Mouse (Mus musculus): ENCODE data around the gene Rpl35. TPM values are rescaled to one million over a fixed set of nuclear protein-coding genes. Genes with fewer than 3 reads are reported as not detected.
"Not testable (repeated sequence)": the region's sequence is repeated elsewhere in the genome, so short reads cannot be mapped to it uniquely, and the experiment has no call there.

The Rpl35 gene
- polyA plus RNA-seq (2016; fragmentation: Nextera tagmentation; extraction: Ambion mirVana): 992 and 1,047 TPM in 2 replicates

GRCm38 (mm10) chr2:39005574-39006079 is at the start of gene Rpl35:
TSS of gene Rpl35 (minus strand) at chr2:39005624.
- Histone ChIP-seq H3K4me3 (peak within 1 kb of the TSS; percentile 92), H3K27ac (replicated peaks) (peak within 1 kb of the TSS; percentile 97), H3K27me3 (replicated peaks; ENCODE audit: low read depth, poor library complexity, severe bottlenecking) (no peaks in the 10 kb centered on the region), H3K36me3 (replicated peaks) (peaks cover 40% of the 10 kb centered on the region), H3K4me1 (peaks cover 55% of the 10 kb centered on the region), H3K9me3 (no peaks in the 10 kb centered on the region)
- 11% methylated on average over 15 of the region's 15 CpGs for WGBS
- peak; percentile 52 for DNase-seq (ENCODE audit: low spot score)

- 93% methylated on average over 1 of the region's 1 CpGs for WGBS
- Histone ChIP-seq H3K4me3 (no peak overlapping the region), H3K36me3 (replicated peaks) (peaks cover 94% of the 10 kb centered on the region), H3K27ac (replicated peaks) (no peak overlapping the region), H3K9me3 (no peaks in the 10 kb centered on the region), H3K4me1 (no peaks in the 10 kb centered on the region), H3K27me3 (replicated peaks; ENCODE audit: low read depth, poor library complexity, severe bottlenecking) (no peaks in the 10 kb centered on the region)
- no peak for DNase-seq (ENCODE audit: low spot score)
Observed at GRCm38 (mm10) chr2:39048515-39048914, 43.1 kb upstream of the Rpl35 start.

GRCm38 (mm10) chr2:39040215-39040614 is 34.8 kb upstream of the Rpl35 start:
- H3K4me1 ChIP-seq: no peaks in the 10 kb centered on the region
- WGBS: 93% methylated on average over 1 of the region's 1 CpGs
- no peaks in the 10 kb centered on the region for H3K27me3 ChIP-seq (replicated peaks; ENCODE audit: low read depth, poor library complexity, severe bottlenecking)
- H3K4me3 ChIP-seq: no peak overlapping the region
- DNase-seq (ENCODE audit: low spot score): no peak
- H3K9me3 ChIP-seq: no peaks in the 10 kb centered on the region
- no peak overlapping the region for H3K27ac ChIP-seq (replicated peaks)
- H3K36me3 ChIP-seq (replicated peaks): peaks cover 87% of the 10 kb centered on the region

GRCm38 (mm10) chr2:39031611-39032010 is 26.2 kb upstream of the Rpl35 start:
- peaks cover 89% of the 10 kb centered on the region for H3K36me3 ChIP-seq (replicated peaks)
- DNase-seq (ENCODE audit: low spot score): no peak
- no peak overlapping the region for H3K4me3 ChIP-seq
- no peaks in the 10 kb centered on the region for H3K27me3 ChIP-seq (replicated peaks; ENCODE audit: low read depth, poor library complexity, severe bottlenecking)
- H3K4me1 ChIP-seq: no peaks in the 10 kb centered on the region
- no peaks in the 10 kb centered on the region for H3K9me3 ChIP-seq
- no peak overlapping the region for H3K27ac ChIP-seq (replicated peaks)
- 90% methylated on average over 1 of the region's 1 CpGs for WGBS

- peaks cover 96% of the 10 kb centered on the region for H3K36me3 ChIP-seq (replicated peaks)
Observed at GRCm38 (mm10) chr2:39020004-39020403, 14.6 kb upstream of the Rpl35 start.

GRCm38 (mm10) chr2:39016581-39016980 is 11.2 kb upstream of the Rpl35 start:
- no peaks in the 10 kb centered on the region for H3K9me3 ChIP-seq
- H3K27ac ChIP-seq (replicated peaks): no peak overlapping the region
- no peak overlapping the region for H3K4me3 ChIP-seq
- H3K27me3 ChIP-seq (replicated peaks; ENCODE audit: low read depth, poor library complexity, severe bottlenecking): no peaks in the 10 kb centered on the region
- 81% methylated on average over 3 of the region's 3 CpGs for WGBS
- no peak for DNase-seq (ENCODE audit: low spot score)
- peaks cover 97% of the 10 kb centered on the region for H3K36me3 ChIP-seq (replicated peaks)
- no peaks in the 10 kb centered on the region for H3K4me1 ChIP-seq

More at GRCm38 (mm10) chr2:39020004-39020403, 14.6 kb upstream of the Rpl35 start:
- no peaks in the 10 kb centered on the region for H3K4me1 ChIP-seq
- WGBS: 94% methylated on average over 1 of the region's 1 CpGs
- no peak for DNase-seq (ENCODE audit: low spot score)
- no peaks in the 10 kb centered on the region for H3K27me3 ChIP-seq (replicated peaks; ENCODE audit: low read depth, poor library complexity, severe bottlenecking)
- no peaks in the 10 kb centered on the region for H3K9me3 ChIP-seq
- H3K4me3 ChIP-seq: no peak overlapping the region
- H3K27ac ChIP-seq (replicated peaks): no peak overlapping the region

GRCm38 (mm10) chr2:39012768-39013279 is 7.4 kb upstream of the Rpl35 start:
- DNase-seq (ENCODE audit: low spot score): no peak
- peaks cover 74% of the 10 kb centered on the region for H3K36me3 ChIP-seq (replicated peaks)

GRCm38 (mm10) chr2:39011971-39012370 is 6.5 kb upstream of the Rpl35 start:
- H3K27ac ChIP-seq (replicated peaks): no peak overlapping the region
- WGBS: 94% methylated on average over 3 of the region's 3 CpGs
- H3K4me1 ChIP-seq: peaks cover 18% of the 10 kb centered on the region
- DNase-seq (ENCODE audit: low spot score): no peak
- H3K9me3 ChIP-seq: no peaks in the 10 kb centered on the region
- H3K4me3 ChIP-seq: no peak overlapping the region
- H3K27me3 ChIP-seq (replicated peaks; ENCODE audit: low read depth, poor library complexity, severe bottlenecking): no peaks in the 10 kb centered on the region
- peaks cover 65% of the 10 kb centered on the region for H3K36me3 ChIP-seq (replicated peaks)

More at GRCm38 (mm10) chr2:39012768-39013279, 7.4 kb upstream of the Rpl35 start:
- Histone ChIP-seq H3K4me1 (peaks cover 14% of the 10 kb centered on the region), H3K27ac (replicated peaks) (no peak overlapping the region), H3K4me3 (no peak overlapping the region), H3K27me3 (replicated peaks; ENCODE audit: low read depth, poor library complexity, severe bottlenecking) (no peaks in the 10 kb centered on the region), H3K9me3 (no peaks in the 10 kb centered on the region)
- 89% methylated on average over 7 of the region's 7 CpGs for WGBS

GRCm38 (mm10) chr2:39011264-39011663 is 5.8 kb upstream of the Rpl35 start:
- Histone ChIP-seq H3K27ac (replicated peaks) (no peak overlapping the region), H3K27me3 (replicated peaks; ENCODE audit: low read depth, poor library complexity, severe bottlenecking) (no peaks in the 10 kb centered on the region), H3K9me3 (no peaks in the 10 kb centered on the region), H3K4me1 (peaks cover 25% of the 10 kb centered on the region), H3K36me3 (replicated peaks) (peaks cover 58% of the 10 kb centered on the region), H3K4me3 (no peak overlapping the region)
- DNase-seq (ENCODE audit: low spot score): no peak

GRCm38 (mm10) chr2:39010144-39010543 is 4.7 kb upstream of the Rpl35 start:
- DNase-seq (ENCODE audit: low spot score); H3K27ac ChIP-seq (replicated peaks); H3K9me3 ChIP-seq; H3K4me3 ChIP-seq; H3K27me3 ChIP-seq (replicated peaks; ENCODE audit: low read depth, poor library complexity, severe bottlenecking): not testable (repeated sequence)
- Histone ChIP-seq H3K36me3 (replicated peaks) (peaks cover 47% of the 10 kb centered on the region), H3K4me1 (peaks cover 32% of the 10 kb centered on the region)
- WGBS: 97% methylated on average over 5 of the region's 5 CpGs

- no peaks in the 10 kb centered on the region for H3K27me3 ChIP-seq (replicated peaks; ENCODE audit: low read depth, poor library complexity, severe bottlenecking)
- H3K36me3 ChIP-seq (replicated peaks): peaks cover 37% of the 10 kb centered on the region
- peaks cover 34% of the 10 kb centered on the region for H3K4me1 ChIP-seq
- WGBS: 43% methylated on average over 3 of the region's 3 CpGs
- H3K27ac ChIP-seq (replicated peaks): peak overlapping the region; percentile 90
- peak overlapping the region; percentile 97 for H3K4me3 ChIP-seq
- no peaks in the 10 kb centered on the region for H3K9me3 ChIP-seq
- peak; percentile 34 for DNase-seq (ENCODE audit: low spot score)
Observed at GRCm38 (mm10) chr2:39008954-39009365, 3.5 kb upstream of the Rpl35 start.

- no peak for DNase-seq (ENCODE audit: low spot score)
- H3K4me1 ChIP-seq: peaks cover 40% of the 10 kb centered on the region
- peak overlapping the region; percentile 97 for H3K4me3 ChIP-seq
- under 1% methylated on average over 25 of the region's 25 CpGs for WGBS
- H3K9me3 ChIP-seq: no peaks in the 10 kb centered on the region
- peaks cover 37% of the 10 kb centered on the region for H3K36me3 ChIP-seq (replicated peaks)
- H3K27me3 ChIP-seq (replicated peaks; ENCODE audit: low read depth, poor library complexity, severe bottlenecking): no peaks in the 10 kb centered on the region
- peak overlapping the region; percentile 90 for H3K27ac ChIP-seq (replicated peaks)
Observed at GRCm38 (mm10) chr2:39008350-39008851, 3.0 kb upstream of the Rpl35 start.

- Histone ChIP-seq H3K27me3 (replicated peaks; ENCODE audit: low read depth, poor library complexity, severe bottlenecking) (no peaks in the 10 kb centered on the region), H3K9me3 (no peaks in the 10 kb centered on the region), H3K27ac (replicated peaks) (peak overlapping the region; percentile 90), H3K4me3 (peak overlapping the region; percentile 97), H3K4me1 (peaks cover 45% of the 10 kb centered on the region), H3K36me3 (replicated peaks) (peaks cover 37% of the 10 kb centered on the region)
- peak; percentile 96 for DNase-seq (ENCODE audit: low spot score)
- under 1% methylated on average over 44 of the region's 44 CpGs for WGBS
Observed at GRCm38 (mm10) chr2:39007865-39008264, 2.4 kb upstream of the Rpl35 start.

All from embryonic facial prominence, embryonic 10.5 days (tissue).